Mouse (Mus musculus) neural tube, embryonic 11.5 days (tissue): ENCODE results near the gene Agap2. TPM values are rescaled to one million over a fixed set of nuclear protein-coding genes. Genes with fewer than 3 reads are reported as not detected.
"Not testable (repeated sequence)": the region's sequence is repeated elsewhere in the genome, so short reads cannot be mapped to it uniquely, and the experiment has no call there.

Source experiments
- ATAC-seq: fragments of 200-750 bp; cut with Nextera tagmentation; 2 replicates; pipeline ENCODE4 v1.8.0; 2017; ENCODE audit warnings: moderate number of reproducible peaks, mild to moderate bottlenecking, moderate TSS enrichment, moderate library complexity; ENCODE audit not compliant: insufficient read depth, low FRiP score, low TSS enrichment
- DNase-seq: peaks from one replicate; pipeline ENCODE4 v3.0.0-alpha.2; 2015; ENCODE audit warnings: low spot score
- H3K27ac ChIP-seq: fragments of 300-500 bp; sonication (generic); 2 replicates; pipeline ENCODE4 v1.5.1; 2014; ENCODE audit warnings: low read depth, mild to moderate bottlenecking, low read length
- H3K27me3 ChIP-seq: fragments of 300-500 bp; sonication (generic); 2 replicates; pipeline ENCODE4 v1.6.1; 2014; ENCODE audit warnings: mild to moderate bottlenecking, low read length, mixed read lengths; ENCODE audit not compliant: control insufficient read depth, insufficient read depth
- H3K36me3 ChIP-seq: fragments of 300-500 bp; sonication (generic); 2 replicates; pipeline ENCODE4 v1.6.1; 2014; ENCODE audit warnings: mild to moderate bottlenecking, low read length, moderate library complexity, mixed read lengths; ENCODE audit not compliant: control insufficient read depth, insufficient read depth
- H3K4me1 ChIP-seq: fragments of 300-500 bp; sonication (generic); 2 replicates; pipeline ENCODE4 v1.6.1; 2014; ENCODE audit warnings: low read length, mixed read lengths; ENCODE audit not compliant: control insufficient read depth, insufficient read depth
- H3K4me2 ChIP-seq: fragments of 300-500 bp; sonication (generic); 2 replicates; pipeline ENCODE4 v1.6.1; 2014; ENCODE audit warnings: low read depth, mild to moderate bottlenecking, moderate library complexity
- H3K4me3 ChIP-seq: fragments of 300-500 bp; sonication (generic); 2 replicates; pipeline ENCODE4 v1.5.1; 2014; ENCODE audit warnings: low read depth, low read length
- H3K9ac ChIP-seq: fragments of 300-500 bp; sonication (generic); 2 replicates; pipeline ENCODE4 v1.6.1; 2014; ENCODE audit warnings: mild to moderate bottlenecking, low read length
- H3K9me3 ChIP-seq: fragments of 300-500 bp; sonication (generic); 2 replicates; pipeline ENCODE4 v1.6.1; 2016; ENCODE audit warnings: low read length; ENCODE audit not compliant: control insufficient read depth
- WGBS: fragments of 180-500 bp; shearing (Covaris S2); extraction: QIAGEN DNeasy Blood & Tissue Kit; methylation state at CpG from one replicate; pipeline ENCODE4 v1.1.7; 2014; 5-methylcytosine and 5-hydroxymethylcytosine counted together
- polyA plus RNA-seq: library from polyadenylated mRNA; unstranded; fragments of >200 nt; fragmentation: Nextera tagmentation; extraction: Ambion mirVana; gene quantifications from 2 replicates; pipeline ENCODE4 v1.2.1, GENCODE M21; 2014

The Agap2 gene
- polyA plus RNA-seq, 1 experiment from 2014 or later, result 0.94 TPM

- peak within 1 kb of the TSS; percentile 63 for H3K4me3 ChIP-seq
- H3K27me3 ChIP-seq, result no peaks in the 10 kb centered on the region
- peak within 1 kb of the TSS; percentile 88 for H3K4me2 ChIP-seq
- H3K36me3 ChIP-seq, result peaks cover 28% of the 10 kb centered on the region
- ATAC-seq (peak; percentile 86), DNase-seq (peak; percentile 91)
- peak within 1 kb of the TSS; percentile 63 for H3K27ac ChIP-seq
- peak within 1 kb of the TSS; percentile 77 for H3K9ac ChIP-seq
- H3K4me1 ChIP-seq, result peaks cover 16% of the 10 kb centered on the region; the same call in 1 of the 2 replicates
- no peaks in the 10 kb centered on the region for H3K9me3 ChIP-seq
- 2% methylated on average over 36 of the region's 36 CpGs for WGBS
Observed at GRCm38 (mm10) chr10:127070190-127071121, 4.6 kb upstream of the Agap2 start, which contains the start of gene Tspan31. Tspan31 (minus strand) TSS chr10:127070264.

GRCm38 (mm10) chr10:127071203-127071602 lies 3.9 kb upstream of the Agap2 start:
- no peaks in the 10 kb centered on the region for H3K27me3 ChIP-seq
- H3K36me3 ChIP-seq, result peaks cover 21% of the 10 kb centered on the region
- peak overlapping the region; percentile 63 for H3K4me3 ChIP-seq
- H3K27ac ChIP-seq, result no peak overlapping the region
- H3K9ac ChIP-seq, result no peak overlapping the region; the same call in 1 of the 2 replicates
- H3K4me1 ChIP-seq, result peaks cover 16% of the 10 kb centered on the region; the same call in 1 of the 2 replicates
- 78% methylated on average over 9 of the region's 9 CpGs for WGBS
- ATAC-seq (no peak), DNase-seq (no peak)
- no peaks in the 10 kb centered on the region for H3K9me3 ChIP-seq
- H3K4me2 ChIP-seq, result peak overlapping the region; percentile 88

GRCm38 (mm10) chr10:127072270-127072669 lies 2.8 kb upstream of the Agap2 start:
- not testable (repeated sequence) for H3K27ac ChIP-seq, H3K9me3 ChIP-seq, H3K4me2 ChIP-seq, ATAC-seq, H3K4me3 ChIP-seq, DNase-seq, H3K27me3 ChIP-seq, H3K9ac ChIP-seq
- Histone ChIP-seq H3K36me3 (peaks cover 11% of the 10 kb centered on the region), H3K4me1 (peaks cover 16% of the 10 kb centered on the region; the same call in 1 of the 2 replicates)
- 85% methylated on average over 4 of the region's 4 CpGs for WGBS

- not testable (repeated sequence) for H3K4me3 ChIP-seq, H3K9me3 ChIP-seq, H3K9ac ChIP-seq, H3K27me3 ChIP-seq, H3K27ac ChIP-seq, DNase-seq, H3K36me3 ChIP-seq, H3K4me2 ChIP-seq, ATAC-seq
- H3K4me1 ChIP-seq, result peaks cover 18% of the 10 kb centered on the region
- 78% methylated on average over 2 of the region's 2 CpGs for WGBS
Observed at GRCm38 (mm10) chr10:127072969-127073368, 2.1 kb upstream of the Agap2 start.

GRCm38 (mm10) chr10:127073981-127074380 lies 1.1 kb upstream of the Agap2 start:
- DNase-seq (no peak), ATAC-seq (no peak)
- Histone ChIP-seq H3K4me2 (no peak overlapping the region), H3K9ac (no peak overlapping the region), H3K36me3 (no peaks in the 10 kb centered on the region), H3K27ac (no peak overlapping the region), H3K27me3 (peaks cover 14% of the 10 kb centered on the region), H3K4me1 (peaks cover 10% of the 10 kb centered on the region), H3K9me3 (no peaks in the 10 kb centered on the region), H3K4me3 (no peak overlapping the region)
- WGBS, result 90% methylated on average over 1 of the region's 1 CpGs

GRCm38 (mm10) chr10:127075651-127076050 lies 567 bp downstream of the Agap2 start:
- no peak overlapping the region for H3K27ac ChIP-seq
- no peak for ATAC-seq
- no peaks in the 10 kb centered on the region for H3K9me3 ChIP-seq
- H3K27me3 ChIP-seq, result peaks cover 31% of the 10 kb centered on the region
- no peak for DNase-seq
- 77% methylated on average over 8 of the region's 8 CpGs for WGBS
- H3K4me1 ChIP-seq, result peaks cover 19% of the 10 kb centered on the region
- no peak overlapping the region for H3K4me3 ChIP-seq
- H3K36me3 ChIP-seq, result no peaks in the 10 kb centered on the region
- no peak overlapping the region for H3K9ac ChIP-seq
- no peak overlapping the region for H3K4me2 ChIP-seq

GRCm38 (mm10) chr10:127076082-127076481 lies 998 bp downstream of the Agap2 start:
- H3K9me3 ChIP-seq, result no peaks in the 10 kb centered on the region
- peaks cover 35% of the 10 kb centered on the region for H3K27me3 ChIP-seq
- no peak overlapping the region for H3K27ac ChIP-seq
- H3K4me2 ChIP-seq, result no peak overlapping the region
- peaks cover 20% of the 10 kb centered on the region for H3K4me1 ChIP-seq
- no peak overlapping the region for H3K4me3 ChIP-seq
- ATAC-seq (no peak), DNase-seq (no peak)
- H3K36me3 ChIP-seq, result no peaks in the 10 kb centered on the region
- 38% methylated on average over 4 of the region's 4 CpGs for WGBS
- no peak overlapping the region for H3K9ac ChIP-seq

- WGBS, result 3% methylated on average over 10 of the region's 10 CpGs
- 0 out of 2 replicates have a peak overlapping the region, but pooled peaks have one; percentile 8 for H3K4me3 ChIP-seq
- no peak overlapping the region for H3K27ac ChIP-seq
- H3K4me1 ChIP-seq, result peaks cover 26% of the 10 kb centered on the region
- no peak for ATAC-seq
- no peak for DNase-seq
- no peaks in the 10 kb centered on the region for H3K9me3 ChIP-seq
- H3K36me3 ChIP-seq, result no peaks in the 10 kb centered on the region
- H3K27me3 ChIP-seq, result peaks cover 49% of the 10 kb centered on the region
- H3K9ac ChIP-seq, result no peak overlapping the region
- no peak overlapping the region for H3K4me2 ChIP-seq
Observed at GRCm38 (mm10) chr10:127077515-127077914, 2.4 kb downstream of the Agap2 start.
